Mouse (Mus musculus) embryonic facial prominence, embryonic 12.5 days (tissue): Measurements from ENCODE around the gene Zkscan14. TPM values are rescaled to one million over a fixed set of nuclear protein-coding genes. Genes with fewer than 3 reads are reported as not detected.
"Not testable (repeated sequence)": the region's sequence is repeated elsewhere in the genome, so short reads cannot be mapped to it uniquely, and the experiment has no call there.

Experiments used
- ATAC-seq: fragments of 200-750 bp; cut with Nextera tagmentation; 2 replicates; pipeline ENCODE4 v1.8.0; 2017; ENCODE audit not compliant: insufficient number of reproducible peaks, insufficient read depth, low FRiP score, low TSS enrichment
- H3K27ac ChIP-seq: fragments of 300-500 bp; sonication (generic); 2 replicates; pipeline ENCODE4 v1.5.1; 2016; ENCODE audit warnings: mild to moderate bottlenecking
- H3K27me3 ChIP-seq: fragments of 300-500 bp; sonication (generic); 2 replicates; pipeline ENCODE4 v1.6.1; 2016; ENCODE audit warnings: mild to moderate bottlenecking, moderate library complexity
- H3K36me3 ChIP-seq: fragments of 300-500 bp; sonication (generic); 2 replicates; pipeline ENCODE4 v1.6.1; 2016; ENCODE audit warnings: mild to moderate bottlenecking
- H3K4me1 ChIP-seq: fragments of 300-500 bp; sonication (generic); 2 replicates; pipeline ENCODE4 v1.6.1; 2016
- H3K4me2 ChIP-seq: fragments of 300-500 bp; sonication (generic); replicated peaks from 2 replicates; pipeline ENCODE4 v1.6.1; 2016; ENCODE audit warnings: mild to moderate bottlenecking, moderate library complexity
- H3K4me3 ChIP-seq: fragments of 300-500 bp; sonication (generic); 2 replicates; pipeline ENCODE4 v1.5.1; 2016; ENCODE audit warnings: mild to moderate bottlenecking
- H3K9ac ChIP-seq: fragments of 300-500 bp; sonication (generic); 2 replicates; pipeline ENCODE4 v1.6.1; 2016; ENCODE audit warnings: mild to moderate bottlenecking, moderate library complexity
- H3K9me3 ChIP-seq: fragments of 300-500 bp; sonication (generic); 2 replicates; pipeline ENCODE4 v1.6.1; 2016; ENCODE audit warnings: mild to moderate bottlenecking, moderate library complexity
- WGBS: fragments of 180-500 bp; shearing (Covaris S2); methylation state at CpG from one replicate; pipeline ENCODE4 v1.1.7; 2016; 5-methylcytosine and 5-hydroxymethylcytosine counted together
- polyA plus RNA-seq: library from polyadenylated mRNA; unstranded; fragments of >200 nt; fragmentation: Nextera tagmentation; extraction: Ambion mirVana; gene quantifications from 2 replicates; pipeline ENCODE4 v1.2.1, GENCODE M21; 2016

Gene Zkscan14
- polyA plus RNA-seq, result 9.4 and 9.5 TPM in 2 replicates

- Histone ChIP-seq H3K27me3 (no peaks in the 10 kb centered on the region), H3K27ac (peak within 1 kb of the TSS; percentile 63), H3K4me1 (peaks cover 22% of the 10 kb centered on the region), H3K36me3 (0 out of 2 replicates have a peak, but pooled peaks cover 2% of the 10 kb centered on the region), H3K9me3 (no peaks in the 10 kb centered on the region), H3K4me3 (peak within 1 kb of the TSS; percentile 89), H3K4me2 (peak within 1 kb of the TSS; percentile 99), H3K9ac (peak within 1 kb of the TSS; percentile 79)
- no peak for ATAC-seq
- WGBS, result 2% methylated on average over 37 of the region's 37 CpGs
Measured at GRCm38 (mm10) chr5:145201321-145201991, at the start of gene Zkscan14. TSS of gene Zkscan14 (minus strand) at chr5:145201868.

GRCm38 (mm10) chr5:145249520-145249919, 47.9 kb upstream of the Zkscan14 start:
- Histone ChIP-seq H3K9ac (no peak overlapping the region), H3K4me1 (no peaks in the 10 kb centered on the region), H3K4me2 (no peak overlapping the region), H3K4me3 (no peak overlapping the region), H3K9me3 (peaks cover 3% of the 10 kb centered on the region; the same call in 1 of the 2 replicates), H3K27me3 (no peaks in the 10 kb centered on the region), H3K36me3 (peaks cover 50% of the 10 kb centered on the region), H3K27ac (no peak overlapping the region)
- no peak for ATAC-seq
- 89% methylated on average over 3 of the region's 3 CpGs for WGBS

- Histone ChIP-seq H3K27ac (no peak overlapping the region), H3K4me3 (no peak overlapping the region), H3K36me3 (peaks cover 54% of the 10 kb centered on the region), H3K9me3 (no peaks in the 10 kb centered on the region), H3K27me3 (no peaks in the 10 kb centered on the region), H3K9ac (no peak overlapping the region), H3K4me1 (peaks cover 11% of the 10 kb centered on the region; the same call in 1 of the 2 replicates), H3K4me2 (no peak overlapping the region)
- no peak for ATAC-seq
Measured at GRCm38 (mm10) chr5:145234636-145235035, 33.0 kb upstream of the Zkscan14 start.

GRCm38 (mm10) chr5:145231893-145232411, 30.3 kb upstream of the Zkscan14 start:
- no peaks in the 10 kb centered on the region for H3K27me3 ChIP-seq
- no peaks in the 10 kb centered on the region for H3K9me3 ChIP-seq
- WGBS, result under 1% methylated on average over 48 of the region's 49 CpGs

GRCm38 (mm10) chr5:145231367-145231871, 29.8 kb upstream of the Zkscan14 start, which contains the start of gene Zfp655:
TSS of gene Zfp655 (plus strand) at chr5:145231715.
- peak within 1 kb of the TSS; percentile 92 for H3K4me3 ChIP-seq
- ATAC-seq, result peak; percentile 95
- no peaks in the 10 kb centered on the region for H3K27me3 ChIP-seq

More at GRCm38 (mm10) chr5:145231893-145232411, 30.3 kb upstream of the Zkscan14 start:
- H3K9ac ChIP-seq, result peak overlapping the region; percentile 99
- peak; percentile 70 for ATAC-seq
- peak overlapping the region; percentile 73 for H3K4me2 ChIP-seq
- peak overlapping the region; percentile 92 for H3K4me3 ChIP-seq
- H3K36me3 ChIP-seq, result peaks cover 33% of the 10 kb centered on the region
- peak overlapping the region; percentile 86 for H3K27ac ChIP-seq
- peaks cover 11% of the 10 kb centered on the region; the same call in 1 of the 2 replicates for H3K4me1 ChIP-seq

GRCm38 (mm10) chr5:145230641-145231040, 29.0 kb upstream of the Zkscan14 start:
- H3K27me3 ChIP-seq, result no peaks in the 10 kb centered on the region
- H3K36me3 ChIP-seq, result peaks cover 23% of the 10 kb centered on the region
- peak overlapping the region; percentile 73 for H3K4me2 ChIP-seq
- H3K9ac ChIP-seq, result no peak overlapping the region
- H3K9me3 ChIP-seq, result no peaks in the 10 kb centered on the region
- H3K4me3 ChIP-seq, result no peak overlapping the region
- no peak for ATAC-seq
- WGBS, result 87% methylated on average over 4 of the region's 4 CpGs
- no peak overlapping the region for H3K27ac ChIP-seq
- peaks cover 11% of the 10 kb centered on the region; the same call in 1 of the 2 replicates for H3K4me1 ChIP-seq

More at GRCm38 (mm10) chr5:145231367-145231871, 29.8 kb upstream of the Zkscan14 start, which contains the start of gene Zfp655:
- peaks cover 30% of the 10 kb centered on the region for H3K36me3 ChIP-seq
- H3K4me1 ChIP-seq, result peaks cover 11% of the 10 kb centered on the region; the same call in 1 of the 2 replicates
- H3K9ac ChIP-seq, result peak within 1 kb of the TSS; percentile 99
- peak within 1 kb of the TSS; percentile 86 for H3K27ac ChIP-seq
- WGBS, result under 1% methylated on average over 42 of the region's 42 CpGs
- H3K4me2 ChIP-seq, result peak within 1 kb of the TSS; percentile 73
- no peaks in the 10 kb centered on the region for H3K9me3 ChIP-seq

- H3K4me3 ChIP-seq, H3K27ac ChIP-seq, H3K36me3 ChIP-seq, H3K9ac ChIP-seq, H3K9me3 ChIP-seq, ATAC-seq, H3K4me2 ChIP-seq, H3K27me3 ChIP-seq: not testable (repeated sequence)
- 77% methylated on average over 6 of the region's 6 CpGs for WGBS
- peaks cover 11% of the 10 kb centered on the region; the same call in 1 of the 2 replicates for H3K4me1 ChIP-seq
Measured at GRCm38 (mm10) chr5:145229283-145229682, 27.6 kb upstream of the Zkscan14 start.

GRCm38 (mm10) chr5:145226453-145226852, 24.8 kb upstream of the Zkscan14 start:
- Histone ChIP-seq H3K27me3 (no peaks in the 10 kb centered on the region), H3K4me2 (no peak overlapping the region), H3K4me3 (no peak overlapping the region), H3K4me1 (0 out of 2 replicates have a peak, but pooled peaks cover 4% of the 10 kb centered on the region), H3K9me3 (no peaks in the 10 kb centered on the region), H3K36me3 (peaks cover 12% of the 10 kb centered on the region), H3K9ac (no peak overlapping the region), H3K27ac (no peak overlapping the region)
- 55% methylated on average over 2 of the region's 2 CpGs for WGBS
- ATAC-seq, result no peak

- H3K9me3 ChIP-seq, result no peaks in the 10 kb centered on the region
- no peak overlapping the region for H3K4me2 ChIP-seq
- no peak overlapping the region for H3K9ac ChIP-seq
- no peaks in the 10 kb centered on the region for H3K27me3 ChIP-seq
- peaks cover 39% of the 10 kb centered on the region for H3K36me3 ChIP-seq
- no peak; the same call in 1 of the 2 replicates for ATAC-seq
- H3K4me1 ChIP-seq, result no peaks in the 10 kb centered on the region
- no peak overlapping the region for H3K27ac ChIP-seq
- WGBS, result 82% methylated on average over 12 of the region's 12 CpGs
- no peak overlapping the region for H3K4me3 ChIP-seq
Measured at GRCm38 (mm10) chr5:145223395-145223794, 21.7 kb upstream of the Zkscan14 start.

GRCm38 (mm10) chr5:145222840-145223239, 21.2 kb upstream of the Zkscan14 start:
- Histone ChIP-seq H3K36me3 (peaks cover 45% of the 10 kb centered on the region), H3K9me3 (no peaks in the 10 kb centered on the region), H3K4me1 (no peaks in the 10 kb centered on the region), H3K27ac (no peak overlapping the region), H3K4me3 (no peak overlapping the region), H3K9ac (no peak overlapping the region), H3K27me3 (no peaks in the 10 kb centered on the region), H3K4me2 (no peak overlapping the region)
- WGBS, result 84% methylated on average over 5 of the region's 5 CpGs
- ATAC-seq, result no peak

- H3K4me2 ChIP-seq, result no peak overlapping the region
- peaks cover 63% of the 10 kb centered on the region for H3K36me3 ChIP-seq
- H3K27me3 ChIP-seq, result no peaks in the 10 kb centered on the region
- 92% methylated on average over 8 of the region's 8 CpGs for WGBS
- no peaks in the 10 kb centered on the region for H3K9me3 ChIP-seq
- H3K4me3 ChIP-seq, result no peak overlapping the region
- no peaks in the 10 kb centered on the region for H3K4me1 ChIP-seq
- H3K27ac ChIP-seq, result no peak overlapping the region
- ATAC-seq, result no peak
- no peak overlapping the region for H3K9ac ChIP-seq
Measured at GRCm38 (mm10) chr5:145219981-145220380, 18.3 kb upstream of the Zkscan14 start.

GRCm38 (mm10) chr5:145218671-145219070, 17.0 kb upstream of the Zkscan14 start:
- H3K36me3 ChIP-seq, result peaks cover 71% of the 10 kb centered on the region

More at GRCm38 (mm10) chr5:145218671-145219070, 17.0 kb upstream of the Zkscan14 start:
- H3K9me3 ChIP-seq, result no peaks in the 10 kb centered on the region
- H3K9ac ChIP-seq, result no peak overlapping the region
- 94% methylated on average over 20 of the region's 20 CpGs for WGBS
- H3K4me1 ChIP-seq, result no peaks in the 10 kb centered on the region
- H3K4me2 ChIP-seq, result no peak overlapping the region
- ATAC-seq, result no peak
- no peaks in the 10 kb centered on the region for H3K27me3 ChIP-seq
- H3K27ac ChIP-seq, result no peak overlapping the region
- no peak overlapping the region for H3K4me3 ChIP-seq
